Mouse (Mus musculus): ENCODE measurements around the gene Banp. TPM values are rescaled to one million over a fixed set of nuclear protein-coding genes. Genes with fewer than 3 reads are reported as not detected.

Banp gene
- total RNA-seq, 4 experiments from 2014 or later: 25.1 to 66.1 (median 45.2) TPM

DNA sequence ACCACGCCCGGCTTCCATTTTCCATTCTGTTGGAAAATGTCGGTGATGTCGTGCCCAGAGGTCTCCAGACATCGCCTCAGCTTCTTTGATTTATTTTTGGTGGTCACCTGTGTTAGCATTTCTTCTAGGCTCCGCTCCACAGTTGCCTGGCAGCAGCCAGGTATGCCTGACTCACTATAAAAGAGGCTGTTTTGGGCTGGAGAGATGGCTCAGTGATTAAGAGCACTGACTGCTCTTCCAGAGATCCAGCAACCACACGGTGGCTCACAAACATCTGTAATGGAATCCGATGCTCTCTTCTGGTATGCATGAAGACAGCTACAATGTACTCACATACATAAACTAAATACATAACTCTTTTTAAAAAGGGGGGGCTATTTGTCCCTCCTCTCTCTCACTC, 23.3 kb upstream of the Banp start:
- DNase-seq (ENCODE audit: low spot score in 2 of 2): no peak

DNA sequence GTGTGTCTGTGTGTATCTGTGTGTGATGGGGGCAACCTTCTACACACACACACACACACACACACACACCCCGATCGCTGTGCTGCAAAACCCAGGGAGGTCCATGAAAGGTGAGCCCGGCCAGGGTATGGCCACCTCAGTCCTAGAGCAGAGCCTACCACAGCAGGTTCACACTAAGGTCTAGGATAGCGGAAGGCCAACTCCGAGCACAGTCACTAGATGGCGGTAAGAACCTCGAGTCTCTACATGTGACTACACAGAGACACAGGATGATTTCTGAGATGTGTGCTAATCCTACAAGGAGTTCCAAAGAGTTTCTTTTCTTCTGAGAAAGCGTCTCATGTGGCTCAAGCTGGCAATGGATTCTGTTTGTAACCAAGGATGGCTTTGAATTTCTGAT, 22.2 kb upstream of the Banp start:
- DNase-seq (ENCODE audit: low spot score in 2 of 2): no peak

- no peak for DNase-seq (ENCODE audit: low spot score in 2 of 2)
Observed at GRCm38 (mm10) chr8:121930047-121930446, 19.5 kb upstream of the Banp start.

GRCm38 (mm10) chr8:121931571-121931970, 18.0 kb upstream of the Banp start:
- DNase-seq (ENCODE audit: low spot score in 2 of 2): no peak

DNA sequence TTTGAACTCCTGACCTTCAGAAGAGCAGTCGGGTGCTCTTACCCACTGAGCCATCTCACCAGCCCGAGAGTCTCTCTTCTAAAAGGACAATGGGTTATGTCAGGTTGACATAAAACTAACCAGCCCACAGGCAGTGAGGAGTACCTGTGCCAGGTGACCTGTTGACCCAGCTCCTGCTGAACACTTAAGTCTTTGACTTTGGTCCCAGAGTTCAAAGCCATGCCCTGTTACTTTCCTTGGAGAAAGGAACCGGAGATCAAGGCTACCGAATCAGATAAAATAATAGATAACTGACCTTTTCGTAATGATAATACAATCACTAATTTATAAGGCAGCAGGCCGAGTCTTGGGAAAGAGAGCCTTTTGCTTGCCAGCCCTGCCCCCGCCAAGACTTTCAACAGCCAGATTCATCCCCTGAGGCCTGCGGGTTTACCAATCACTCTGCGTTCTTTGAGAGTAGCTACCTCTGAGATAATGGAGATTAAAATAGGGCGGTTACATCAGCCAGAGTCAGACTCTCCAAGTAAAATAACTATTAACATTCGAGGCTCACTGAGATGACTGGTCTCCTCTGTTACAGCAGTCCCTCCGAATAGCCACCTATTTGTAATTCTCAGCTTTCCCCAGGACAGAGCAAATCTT, 17.4 kb upstream of the Banp start:
- no peak for DNase-seq (ENCODE audit: low spot score in 2 of 2)

GRCm38 (mm10) chr8:121932668-121933520, 16.7 kb upstream of the Banp start:
- no peak for DNase-seq (ENCODE audit: low spot score in 2 of 2)

- no peak for DNase-seq (ENCODE audit: low spot score in 2 of 2)
Observed at GRCm38 (mm10) chr8:121934506-121934905, 15.0 kb upstream of the Banp start.

GRCm38 (mm10) chr8:121934923-121935322, 14.6 kb upstream of the Banp start:
- no peak for DNase-seq (ENCODE audit: low spot score in 2 of 2)

- peak; percentile 78 to 82 for DNase-seq (ENCODE audit: low spot score in 2 of 2)
Observed at GRCm38 (mm10) chr8:121935341-121936294, 13.9 kb upstream of the Banp start.

DNA sequence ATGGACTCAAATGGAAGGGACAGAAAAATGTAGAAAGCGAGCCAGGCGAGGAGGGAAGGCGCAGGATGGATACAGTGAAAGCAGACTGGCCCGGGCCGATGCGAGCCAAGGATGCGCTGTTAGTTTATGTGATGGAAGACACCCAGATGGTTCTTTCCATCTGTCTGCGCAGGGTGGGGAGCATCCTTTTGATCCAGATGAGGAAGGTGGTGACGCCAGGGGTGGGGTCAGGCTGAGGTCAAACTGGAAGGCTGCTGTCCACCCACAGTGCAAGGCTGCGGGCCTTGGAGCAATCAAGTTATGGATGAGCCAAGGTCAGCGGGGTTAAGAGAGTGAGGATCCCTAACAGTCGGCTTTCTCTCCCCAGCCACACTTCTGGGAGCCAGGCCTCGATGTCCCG, 13.2 kb upstream of the Banp start:
- no peak for DNase-seq (ENCODE audit: low spot score in 2 of 2)

DNA sequence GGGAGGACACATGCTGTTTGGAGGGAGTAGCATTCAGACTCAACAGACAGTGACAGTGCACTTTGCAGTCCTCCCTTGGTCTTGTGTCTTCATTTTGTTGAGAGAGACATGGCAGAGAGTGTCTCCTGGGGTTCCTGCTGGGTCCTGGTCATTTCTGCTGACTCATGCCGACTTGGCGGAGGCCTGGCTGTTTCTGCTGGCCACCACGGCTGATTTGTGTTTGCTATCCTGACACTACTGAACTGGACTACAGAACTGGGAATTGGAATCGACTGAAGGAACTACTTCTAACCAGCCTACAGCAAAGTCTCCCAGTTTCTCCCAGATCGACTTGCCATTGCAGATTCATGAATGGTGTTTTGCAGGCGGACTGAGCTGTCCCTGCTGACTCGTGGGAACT, 10.8 kb upstream of the Banp start:
- no peak for DNase-seq (ENCODE audit: low spot score in 2 of 2)

GRCm38 (mm10) chr8:121943057-121943540, 6.5 kb upstream of the Banp start:
- DNase-seq (ENCODE audit: low spot score in 2 of 2): no peak

GRCm38 (mm10) chr8:121943716-121944115, 5.8 kb upstream of the Banp start:
- no peak for DNase-seq (ENCODE audit: low spot score in 2 of 2)

- no peak for DNase-seq (ENCODE audit: low spot score in 2 of 2)
Observed at GRCm38 (mm10) chr8:121944831-121945230, 4.7 kb upstream of the Banp start, which contains the start of gene Car5a. Gene Car5a, minus strand, starts transcription at chr8:121944904.

DNA sequence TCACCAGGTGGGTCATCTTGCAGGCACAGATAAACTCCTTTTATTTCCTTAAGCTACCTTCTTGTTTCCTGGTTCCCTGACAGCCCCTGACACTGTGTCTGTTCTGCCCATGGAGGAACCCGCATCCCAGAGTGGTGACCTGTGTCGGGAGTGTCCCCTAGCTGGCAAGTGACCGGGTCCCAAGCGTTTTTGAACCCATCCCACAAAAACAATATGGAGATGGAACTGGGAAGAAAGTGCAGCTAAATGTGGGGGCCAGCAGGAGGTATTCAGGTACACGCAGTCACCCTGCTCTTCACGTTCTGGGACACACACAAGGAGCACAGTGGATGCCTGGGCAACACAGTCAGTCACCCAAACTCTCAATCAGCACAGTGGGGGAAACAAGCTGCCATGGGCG, 3.2 kb upstream of the Banp start:
- no peak for DNase-seq (ENCODE audit: low spot score in 2 of 2)

GRCm38 (mm10) chr8:121947047-121947752, 2.4 kb upstream of the Banp start:
- DNase-seq (ENCODE audit: low spot score in 2 of 2): no peak

- DNase-seq (ENCODE audit: low spot score in 2 of 2): peak; percentile 67 to 80
Observed at GRCm38 (mm10) chr8:121947753-121948141, 1.8 kb upstream of the Banp start.

- DNase-seq (ENCODE audit: low spot score in 2 of 2): no peak
Observed at GRCm38 (mm10) chr8:121948321-121949145, 1.0 kb upstream of the Banp start.

DNA sequence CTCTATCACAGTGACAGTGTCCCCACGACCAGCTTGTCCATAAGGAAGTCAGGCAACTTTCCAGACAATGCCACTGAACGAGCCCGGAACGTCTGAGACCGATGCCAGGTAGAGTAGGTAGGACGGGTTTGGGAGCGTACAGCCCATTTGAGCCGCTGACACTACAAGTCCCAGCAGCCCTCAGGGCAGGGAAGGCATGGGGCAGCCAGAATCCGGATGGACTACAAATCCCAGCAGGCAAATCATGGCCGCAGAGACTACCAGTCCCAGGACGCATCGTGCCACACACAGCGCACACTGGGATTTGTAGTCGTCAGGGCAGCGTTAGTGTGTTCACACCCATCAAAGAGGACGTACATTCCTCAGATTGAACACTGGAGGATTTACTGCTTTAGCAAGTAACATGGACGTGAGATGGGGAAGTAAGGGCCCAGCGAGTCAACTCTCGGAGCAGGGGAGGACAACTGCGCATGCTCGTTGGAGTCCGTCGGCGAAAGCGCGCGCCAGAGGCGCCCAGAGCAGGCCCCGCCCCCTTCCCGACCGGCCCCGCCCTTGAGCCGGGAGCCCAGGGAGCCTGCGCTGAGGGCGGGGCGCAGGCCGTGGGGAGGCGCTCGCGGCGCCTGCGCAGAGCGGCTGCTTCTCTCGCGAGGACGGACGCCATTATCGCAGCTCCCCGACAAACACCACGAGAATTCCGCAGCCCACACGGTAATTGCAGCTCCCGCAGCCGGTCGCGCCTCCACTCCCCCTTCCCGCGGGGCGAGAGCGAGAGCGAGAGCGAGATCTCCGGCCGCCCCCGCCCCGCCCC, 595 bp downstream of the Banp start:
- peak; percentile 98 to 99 for DNase-seq (ENCODE audit: low spot score in 2 of 2)

Measured in layer of hippocampus, adult 8-10 months (tissue).